Mouse (Mus musculus) lung, adult 2 months (tissue): Measurements from ENCODE around the gene Szt2.

ENCODE experiments used
- CTCF ChIP-seq: fragments of 200-500 bp; IDR thresholded peaks from 2 replicates; pipeline ENCODE4 v1.5.1; 2011; ENCODE audit warnings: mild to moderate bottlenecking, low read length, control low read depth; ENCODE audit not compliant: insufficient read depth
- POLR2A ChIP-seq: fragments of 200-500 bp; IDR thresholded peaks from 2 replicates; pipeline ENCODE4 v1.6.1; 2011; ENCODE audit warnings: low read depth, mild to moderate bottlenecking, control low read depth, low read length, borderline replicate concordance; ENCODE audit errors: extremely low read depth

- TF ChIP-seq CTCF (no peak), POLR2A (no peak)
Measured at GRCm38 (mm10) chr4:118457345-118457975, 48.4 kb upstream of the Szt2 start, which contains the start of gene Mpl.
